Mouse (Mus musculus): ENCODE measurements at regions not wholly inside any gene's neighbourhood (a gene's known extent, or its start where the extent isn't known, plus 50 kb on each side); places are given as distances from the start of the nearest gene placed in this dataset.

GRCm38 (mm10) chr16:79986746-79987145 lies 895.8 kb upstream of the Tmprss15 start:
- DNase-seq (ENCODE audit: low spot score), result no peak

GRCm38 (mm10) chr16:79972146-79972545 lies 881.2 kb upstream of the Tmprss15 start:
- DNase-seq (ENCODE audit: low spot score), result no peak

- no peak for DNase-seq (ENCODE audit: low spot score)
These were observed 846.1 kb upstream of the Tmprss15 start for GRCm38 (mm10) chr16:79937042-79937441.

GRCm38 (mm10) chr16:79907126-79907525 lies 816.2 kb upstream of the Tmprss15 start:
- DNase-seq (ENCODE audit: low spot score), result peak; percentile 20

GRCm38 (mm10) chr16:79901467-79901866 lies 810.6 kb upstream of the Tmprss15 start:
- peak; percentile 28 for DNase-seq (ENCODE audit: low spot score)

- DNase-seq (ENCODE audit: low spot score), result no peak
These were observed 791.0 kb upstream of the Tmprss15 start for GRCm38 (mm10) chr16:79881855-79882254.

GRCm38 (mm10) chr16:79878063-79878462 lies 787.2 kb upstream of the Tmprss15 start:
- DNase-seq (ENCODE audit: low spot score), result no peak

GRCm38 (mm10) chr16:79876827-79877226 lies 785.9 kb upstream of the Tmprss15 start:
- no peak for DNase-seq (ENCODE audit: low spot score)

- no peak for DNase-seq (ENCODE audit: low spot score)
These were observed 779.8 kb upstream of the Tmprss15 start for GRCm38 (mm10) chr16:79870578-79871270.

- DNase-seq (ENCODE audit: low spot score), result no peak
These were observed 768.6 kb upstream of the Tmprss15 start for GRCm38 (mm10) chr16:79859540-79859939.

- DNase-seq (ENCODE audit: low spot score), result no peak
These were observed 758.3 kb upstream of the Tmprss15 start for GRCm38 (mm10) chr16:79849152-79849551.

GRCm38 (mm10) chr16:79816913-79817312 lies 726.0 kb upstream of the Tmprss15 start:
- no peak for DNase-seq (ENCODE audit: low spot score)

- DNase-seq (ENCODE audit: low spot score), result no peak
These were observed 687.8 kb upstream of the Tmprss15 start for GRCm38 (mm10) chr16:79778729-79779128.
